Mouse (Mus musculus) thymus, adult 2 months (tissue): Measurements from ENCODE around the gene Smok2a. TPM values are rescaled to one million over a fixed set of nuclear protein-coding genes. Genes with fewer than 3 reads are reported as not detected.
"Not testable (repeated sequence)": the region's sequence is repeated elsewhere in the genome, so short reads cannot be mapped to it uniquely, and the experiment has no call there.

Source experiments
- DNase-seq: peaks from one replicate; pipeline ENCODE4 v3.0.0; 2021
- H3K27ac ChIP-seq: fragments of 200-500 bp; 2 replicates; pipeline ENCODE4 v1.5.1; 2012; ENCODE audit warnings: low read length, control low read depth; ENCODE audit not compliant: control insufficient read depth, insufficient read depth
- H3K27me3 ChIP-seq: fragments of 200-500 bp; 2 replicates; pipeline ENCODE4 v1.6.1; 2012; ENCODE audit warnings: mild to moderate bottlenecking, low read length, moderate library complexity, mixed read lengths; ENCODE audit not compliant: control insufficient read depth, insufficient read depth
- H3K36me3 ChIP-seq: fragments of 200-500 bp; 2 replicates; pipeline ENCODE4 v1.6.1; 2012; ENCODE audit warnings: mild to moderate bottlenecking, low read length, moderate library complexity; ENCODE audit not compliant: control insufficient read depth, insufficient read depth
- H3K4me1 ChIP-seq: fragments of 200-500 bp; replicated peaks from 2 replicates; pipeline ENCODE4 v1.6.1; 2012; ENCODE audit warnings: low read length; ENCODE audit not compliant: control insufficient read depth, insufficient read depth
- H3K4me3 ChIP-seq: fragments of 200-500 bp; 2 replicates; pipeline ENCODE4 v1.5.1; 2012; ENCODE audit warnings: mild to moderate bottlenecking, low read length, control low read depth, moderate library complexity; ENCODE audit not compliant: control insufficient read depth, insufficient read depth
- WGBS: fragments of 180-500 bp; shearing (Covaris S2); methylation state at CpG from one replicate; pipeline ENCODE4 v1.1.7; 2018; 5-methylcytosine and 5-hydroxymethylcytosine counted together
- polyA plus RNA-seq: library from polyadenylated mRNA; depleted of rRNA; stranded (reverse); fragments of >200 nt; gene quantifications from 2 replicates; pipeline ENCODE4 v1.2.3, GENCODE M21; 2012; rRNA removed

The Smok2a gene
- polyA plus RNA-seq, 1 experiment, result not detected

DNA sequence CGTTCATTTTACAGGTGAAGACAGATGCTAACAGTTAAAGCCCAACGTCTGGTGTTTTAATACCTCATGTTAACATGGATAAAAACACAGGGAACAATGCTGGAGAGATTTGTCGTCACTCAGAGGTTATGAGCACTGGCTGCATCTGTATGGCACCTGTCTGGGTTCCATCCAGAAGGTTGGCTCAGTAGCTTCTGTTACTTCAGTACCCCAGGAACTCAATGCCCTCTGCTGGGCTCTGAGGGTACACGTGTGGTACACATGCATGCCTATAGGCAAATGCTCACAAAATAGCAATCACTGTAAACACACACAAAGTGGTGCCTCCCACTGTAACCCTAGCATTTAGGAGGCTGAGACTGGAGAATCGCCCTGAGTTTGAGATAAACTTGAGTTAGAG lies 33.8 kb downstream of the Smok2a start:
- not testable (repeated sequence) for H3K4me1 ChIP-seq, DNase-seq, H3K27ac ChIP-seq, H3K27me3 ChIP-seq, H3K36me3 ChIP-seq, H3K4me3 ChIP-seq
- 86% methylated on average over 1 of the region's 5 CpGs for WGBS

Other genes starting within 250 kb of the Smok2a start
- gene Wtap, start 227.0 kb upstream of the Smok2a start, polyA plus RNA-seq, result 31.1 and 31.2 TPM in 2 replicates
- 256 and 263 TPM in 2 replicates for gene Sod2, start 214.3 kb upstream of the Smok2a start, polyA plus RNA-seq
- 0.16 and 0.36 TPM in 2 replicates for gene Gpr31b, start 168.9 kb upstream of the Smok2a start, polyA plus RNA-seq
- gene Tcp10b, start 160.1 kb upstream of the Smok2a start, polyA plus RNA-seq, result 0.06 and 0.16 TPM in 2 replicates
- gene Unc93a, start 89.4 kb upstream of the Smok2a start, polyA plus RNA-seq, result 1.4 and 1.7 TPM in 2 replicates
- gene Smok2b, start 9.1 kb downstream of the Smok2a start, polyA plus RNA-seq, result not detected in 2 replicates
- gene Tcp10c, start 133.4 kb downstream of the Smok2a start, polyA plus RNA-seq, result 0.08 TPM in 1 of 2 replicates, not detected in the other